Mouse (Mus musculus) heart, adult 11 months (tissue): ENCODE data around the gene Nrbp1.
A peak's percentile ranks its signal among the peaks of the same experiment; 100 is the strongest.

Experiments
- DNase-seq: peaks from one replicate; pipeline ENCODE4 v3.0.0; 2022

Nrbp1 gene

GRCm38 (mm10) chr5:31216554-31216953 lies 24.1 kb upstream of the Nrbp1 start:
- DNase-seq: peak; percentile 46

GRCm38 (mm10) chr5:31218294-31218693 lies 22.4 kb upstream of the Nrbp1 start:
- DNase-seq: peak; percentile 87

GRCm38 (mm10) chr5:31219070-31219469 lies 21.6 kb upstream of the Nrbp1 start:
- no peak for DNase-seq

GRCm38 (mm10) chr5:31219474-31219873 lies 21.2 kb upstream of the Nrbp1 start:
- DNase-seq: no peak

GRCm38 (mm10) chr5:31219911-31220447 lies 20.7 kb upstream of the Nrbp1 start:
- no peak for DNase-seq

GRCm38 (mm10) chr5:31220448-31221303 lies 20.0 kb upstream of the Nrbp1 start, which contains the start of gene Ppm1g:
Gene Ppm1g, minus strand, starts transcription at chr5:31220687.
- peak; percentile 100 for DNase-seq

- DNase-seq: peak; percentile 88
These were observed 19.2 kb upstream of the Nrbp1 start for GRCm38 (mm10) chr5:31221304-31221945.

GRCm38 (mm10) chr5:31222696-31223095 lies 18.0 kb upstream of the Nrbp1 start:
- peak; percentile 83 for DNase-seq

GRCm38 (mm10) chr5:31226641-31227040 lies 14.0 kb upstream of the Nrbp1 start:
- DNase-seq: no peak

GRCm38 (mm10) chr5:31241522-31242034 lies 914 bp downstream of the Nrbp1 start:
- DNase-seq: no peak

GRCm38 (mm10) chr5:31242191-31242590 lies 1.5 kb downstream of the Nrbp1 start:
- peak; percentile 64 for DNase-seq

- DNase-seq: no peak
These were observed 10.1 kb downstream of the Nrbp1 start for GRCm38 (mm10) chr5:31250716-31251115.

- DNase-seq: peak; percentile 94
These were observed 11.0 kb downstream of the Nrbp1 start, which contains the start of gene Krtcap3 for GRCm38 (mm10) chr5:31251541-31252101. Gene Krtcap3, plus strand, starts transcription at chr5:31251691.

- peak; percentile 85 for DNase-seq
These were observed 11.5 kb downstream of the Nrbp1 start for GRCm38 (mm10) chr5:31252151-31252550.

- DNase-seq: peak; percentile 90
These were observed 12.3 kb downstream of the Nrbp1 start for GRCm38 (mm10) chr5:31252795-31253545.

- peak; percentile 94 for DNase-seq
These were observed 13.1 kb downstream of the Nrbp1 start for GRCm38 (mm10) chr5:31253806-31254205.

- DNase-seq: peak; percentile 98
These were observed 13.8 kb downstream of the Nrbp1 start for GRCm38 (mm10) chr5:31254452-31254851.

- no peak for DNase-seq
These were observed 14.2 kb downstream of the Nrbp1 start for GRCm38 (mm10) chr5:31254901-31255300.

GRCm38 (mm10) chr5:31255381-31255780 lies 14.7 kb downstream of the Nrbp1 start:
- DNase-seq: peak; percentile 74

- no peak for DNase-seq
These were observed 15.3 kb downstream of the Nrbp1 start for GRCm38 (mm10) chr5:31255971-31256370.

GRCm38 (mm10) chr5:31257616-31258015 lies 17.0 kb downstream of the Nrbp1 start:
- DNase-seq: peak; percentile 93

- DNase-seq: peak; percentile 92
These were observed 25.4 kb downstream of the Nrbp1 start for GRCm38 (mm10) chr5:31266101-31266500.
